Mouse (Mus musculus) heart, postnatal 0 days (tissue): ENCODE data around the gene Pcbp3.

Experiments used
- CTCF ChIP-seq: IDR thresholded peaks from 2 replicates; pipeline ENCODE4 v1.5.1; 2016; ENCODE audit warnings: antibody characterized with exemption, control low read depth, low read depth
- EP300 ChIP-seq: IDR thresholded peaks from 2 replicates; pipeline ENCODE4 v1.6.1; 2016; ENCODE audit warnings: antibody characterized with exemption, low read depth

DNA sequence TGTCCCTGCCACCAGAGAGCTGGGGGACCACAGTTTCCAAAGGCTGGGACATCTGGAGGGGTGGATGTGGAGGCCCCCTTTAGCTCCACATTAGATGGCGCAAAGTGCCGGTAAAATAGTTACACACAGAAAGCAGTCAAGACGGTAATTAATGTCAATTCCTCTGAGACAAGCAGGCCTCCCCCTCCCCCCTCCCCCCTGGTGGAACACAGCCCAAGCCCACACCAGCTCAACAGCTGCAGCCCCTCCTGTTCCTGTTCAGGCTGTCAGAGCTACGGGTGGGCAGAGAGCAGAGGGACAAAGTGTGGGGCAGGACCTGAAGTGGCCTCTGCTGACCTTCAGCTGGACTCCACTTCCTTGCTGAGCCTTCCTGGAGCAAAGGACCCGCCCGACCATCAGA, 2.7 kb upstream of the Pcbp3 start:
- TF ChIP-seq EP300: no peak
- no peak for TF ChIP-seq CTCF
